Mouse (Mus musculus) CH12.LX (cell line): ENCODE measurements around the gene C2. TPM values are rescaled to one million over a fixed set of nuclear protein-coding genes. Genes with fewer than 3 reads are reported as not detected.

Experiments used
- DNase-seq: peaks from one replicate; pipeline ENCODE4 v3.0.0-alpha.2; 2013; ENCODE audit errors: extremely low read depth
- H3K27ac ChIP-seq: 2 replicates; pipeline ENCODE4 v1.5.1; 2012; ENCODE audit warnings: low read depth, mild to moderate bottlenecking, control low read depth, moderate library complexity; ENCODE audit not compliant: insufficient read depth
- H3K27me3 ChIP-seq: replicated peaks from 2 replicates; pipeline ENCODE3; 2012; ENCODE audit warnings: inconsistent platforms
- H3K36me3 ChIP-seq, 2 experiments: replicated peaks in 1 of 2; 2 replicates each; pipeline versions ENCODE3 to v1.6.1; 2012; ENCODE audit warnings: inconsistent platforms in 1 of 2, low read length in 1 of 2, mild to moderate bottlenecking in 1 of 2, mixed read lengths in 1 of 2, moderate library complexity in 1 of 2; ENCODE audit not compliant: control insufficient read depth in 1 of 2, insufficient read depth in 1 of 2
- H3K4me1 ChIP-seq, 2 experiments: 2 replicates each; pipeline ENCODE4 v1.6.1; 2012; ENCODE audit warnings: inconsistent platforms in 1 of 2, moderate library complexity in 1 of 2; ENCODE audit not compliant: insufficient read depth in 2 of 2, control insufficient read depth in 1 of 2
- H3K4me2 ChIP-seq: 2 replicates; pipeline ENCODE4 v1.6.1; 2012; ENCODE audit warnings: low read depth, mild to moderate bottlenecking, control low read depth; ENCODE audit not compliant: poor library complexity, insufficient read depth, severe bottlenecking
- H3K4me3 ChIP-seq, 3 experiments: fragments of 150-350 bp in 1 of 3; sonication (generic) in 1 of 3; replicated peaks in 1 of 3; 2 replicates each; pipeline versions ENCODE3 to v1.5.1; 2011 to 2012; ENCODE audit warnings: low read depth in 2 of 3, low read length in 2 of 3, mild to moderate bottlenecking in 2 of 3, moderate library complexity in 2 of 3, control low read depth in 1 of 3, improper control_type of control experiment in 1 of 3, inconsistent platforms in 1 of 3, mixed read lengths in 1 of 3; ENCODE audit not compliant: poor library complexity in 1 of 3
- H3K79me2 ChIP-seq: replicated peaks from 2 replicates; pipeline ENCODE4 v1.6.1; 2012; ENCODE audit warnings: mild to moderate bottlenecking, moderate library complexity; ENCODE audit not compliant: control insufficient read depth, poor library complexity, insufficient read depth, severe bottlenecking; ENCODE audit errors: extremely low read depth
- H3K9ac ChIP-seq: 2 replicates; pipeline ENCODE4 v1.6.1; 2012; ENCODE audit warnings: low read depth, mild to moderate bottlenecking, control low read depth, moderate library complexity; ENCODE audit not compliant: insufficient read depth
- H3K9me3 ChIP-seq: replicated peaks from 2 replicates; pipeline ENCODE3; 2012; ENCODE audit warnings: low read length, inconsistent platforms, mixed read lengths
- JUN ChIP-seq: IDR thresholded peaks from 2 replicates; pipeline ENCODE4 v1.6.1; 2011; ENCODE audit warnings: low read depth, mild to moderate bottlenecking, low read length, improper control_type of control experiment, moderate library complexity; ENCODE audit not compliant: insufficient read depth
- JUND ChIP-seq: conservative IDR thresholded peaks from 2 replicates; pipeline ENCODE4 v1.6.1; 2011; ENCODE audit warnings: low read depth, low read length, improper control_type of control experiment
- MYC ChIP-seq: IDR thresholded peaks from 2 replicates; pipeline ENCODE4 v1.6.1; 2011; ENCODE audit warnings: low read depth, mild to moderate bottlenecking, improper control_type of control experiment, low read length
- NRF1 ChIP-seq: IDR thresholded peaks from 2 replicates; pipeline ENCODE4 v1.6.1; 2014; ENCODE audit warnings: low read depth, mild to moderate bottlenecking, inconsistent platforms, low read length, improper control_type of control experiment, moderate library complexity
- PAX5 ChIP-seq: IDR thresholded peaks from 2 replicates; pipeline ENCODE4 v1.6.1; 2012; ENCODE audit warnings: low read length, inconsistent platforms, mixed read lengths
- POLR2A ChIP-seq: IDR thresholded peaks from 2 replicates; pipeline ENCODE4 v1.6.1; 2011; ENCODE audit warnings: low read depth, mild to moderate bottlenecking, improper control_type of control experiment, low read length
- RCOR1 ChIP-seq: conservative IDR thresholded peaks from 2 replicates; pipeline ENCODE4 v1.6.1; 2012; ENCODE audit warnings: low read depth, mild to moderate bottlenecking, inconsistent platforms, low read length, improper control_type of control experiment
- TCF12 ChIP-seq: IDR thresholded peaks from 2 replicates; pipeline ENCODE4 v1.6.1; 2014; ENCODE audit warnings: low read depth, mild to moderate bottlenecking, inconsistent platforms, low read length, improper control_type of control experiment
- UBTF ChIP-seq: IDR thresholded peaks from 2 replicates; pipeline ENCODE4 v1.6.1; 2012; ENCODE audit warnings: low read depth, mild to moderate bottlenecking, inconsistent platforms, low read length, improper control_type of control experiment, moderate library complexity
- ZC3H11A ChIP-seq: IDR thresholded peaks from 2 replicates; pipeline ENCODE4 v1.6.1; 2012; ENCODE audit warnings: low read depth, mild to moderate bottlenecking, inconsistent platforms, low read length, improper control_type of control experiment
- dilution Hi-C: fragments of 300-500 bp; cut with MboI; formaldehyde crosslinking; loops from 2 replicates; pipeline ENCODE4 v1.14.3; 2020; ENCODE audit warnings: low sequenced_read_pairs; ENCODE audit not compliant: extremely low pct_unique_long_range_greater_than_20kb, extremely low pct_ligation_motif_present
- in situ Hi-C: fragments of 300-500 bp; cut with MboI; formaldehyde crosslinking; loops from 3 replicates; pipeline ENCODE4 v1.14.3; 2019; ENCODE audit warnings: low sequenced_read_pairs, low pct_ligation_motif_present, low pct_unique_long_range_greater_than_20kb, mixed read lengths
- polyA plus RNA-seq: library from polyadenylated mRNA; unstranded; fragments of >175 nt; gene quantifications from 2 replicates; pipeline ENCODE4 v1.2.1, GENCODE M21; 2012; ENCODE audit warnings: low read depth; ENCODE audit not compliant: insufficient read length
- total RNA-seq, 2 experiments: library from RNA; depleted of rRNA; stranded (reverse); fragments of 300-350 nt in 1 of 2; fragments of >200 nt in 1 of 2; gene quantifications; 2 replicates each; pipeline ENCODE4 v1.2.3; 2012 to 2014

The C2 gene
- total and polyA plus RNA-seq, 3 experiments, result 1.3 to 6.6 (median 3.1) TPM

- dilution Hi-C loops, result no loop called here
- Histone ChIP-seq H3K27me3 (no peaks in the 10 kb centered on the region), H3K9ac (no peak overlapping the region), H3K79me2 (peaks cover 20% of the 10 kb centered on the region), H3K4me1 (peaks cover 2 to 23% of the 10 kb centered on the region in 2 experiments), H3K4me2 (no peak overlapping the region), H3K9me3 (no peaks in the 10 kb centered on the region), H3K27ac (no peak overlapping the region), H3K36me3 (peaks cover 56 to 70% of the 10 kb centered on the region in 2 experiments), H3K4me3 (no peak overlapping the region)
- TF ChIP-seq JUND (no peak), POLR2A (no peak), TCF12 (no peak), RCOR1 (no peak)
- in situ Hi-C loops, result no loop called here
- DNase-seq, result no peak
Observed at GRCm38 (mm10) chr17:34847192-34847591, 50.9 kb downstream of the C2 start.

GRCm38 (mm10) chr17:34844884-34845283 lies 53.2 kb downstream of the C2 start:
- H3K79me2 ChIP-seq, result peaks cover 6% of the 10 kb centered on the region; the same call in 1 of the 2 replicates
- in situ Hi-C loops (no loop called here), dilution Hi-C loops (no loop called here)
- H3K9ac ChIP-seq, result no peak overlapping the region
- H3K9me3 ChIP-seq, result no peaks in the 10 kb centered on the region
- TF ChIP-seq ZC3H11A, result no peak
- TF ChIP-seq JUN, result no peak
- no peak for TF ChIP-seq POLR2A
- TF ChIP-seq NRF1, result no peak
- H3K4me1 ChIP-seq, result peaks cover 2 to 10% of the 10 kb centered on the region in 2 experiments; a peak in 3 of 4 replicates
- DNase-seq, result no peak
- H3K27ac ChIP-seq, result no peak overlapping the region
- H3K4me3 ChIP-seq, result no peak overlapping the region
- H3K4me2 ChIP-seq, result no peak overlapping the region
- peaks cover 76 to 89% of the 10 kb centered on the region in 2 experiments for H3K36me3 ChIP-seq
- no peaks in the 10 kb centered on the region for H3K27me3 ChIP-seq

- TF ChIP-seq PAX5 (no peak), MYC (no peak), UBTF (no peak)
- in situ Hi-C loops, result no loop called here
- no peak overlapping the region for H3K9ac ChIP-seq
- no peaks in the 10 kb centered on the region for H3K27me3 ChIP-seq
- H3K79me2 ChIP-seq, result 0 out of 2 replicates have a peak, but pooled peaks cover 3% of the 10 kb centered on the region
- H3K27ac ChIP-seq, result no peak overlapping the region
- no peak overlapping the region for H3K4me3 ChIP-seq
- dilution Hi-C loops, result no loop called here
- H3K9me3 ChIP-seq, result no peaks in the 10 kb centered on the region
- H3K4me2 ChIP-seq, result no peak overlapping the region
- peaks cover 67 to 81% of the 10 kb centered on the region in 2 experiments for H3K36me3 ChIP-seq
- no peak for DNase-seq
- peaks cover 6 to 19% of the 10 kb centered on the region in 2 experiments; a peak in 3 of 4 replicates for H3K4me1 ChIP-seq
Observed at GRCm38 (mm10) chr17:34840736-34841307, 57.2 kb downstream of the C2 start.
